Mouse (Mus musculus) liver, embryonic 12.5 days (tissue): ENCODE results near the gene Tssk2. TPM values are rescaled to one million over a fixed set of nuclear protein-coding genes. Genes with fewer than 3 reads are reported as not detected.
A peak's percentile ranks its signal among the peaks of the same experiment; 100 is the strongest.

Source experiments
- ATAC-seq: fragments of 200-750 bp; cut with Nextera tagmentation; 2 replicates; pipeline ENCODE4 v1.8.0; 2017; ENCODE audit warnings: moderate number of reproducible peaks, mild to moderate bottlenecking, moderate library complexity
- H3K27ac ChIP-seq: fragments of 300-500 bp; sonication (generic); 2 replicates; pipeline ENCODE4 v1.5.1; 2016; ENCODE audit warnings: mild to moderate bottlenecking
- H3K27me3 ChIP-seq: fragments of 300-500 bp; sonication (generic); replicated peaks from 2 replicates; pipeline ENCODE4 v1.6.1; 2016; ENCODE audit warnings: mild to moderate bottlenecking, moderate library complexity
- H3K36me3 ChIP-seq: fragments of 300-500 bp; sonication (generic); 2 replicates; pipeline ENCODE4 v1.6.1; 2016; ENCODE audit warnings: mild to moderate bottlenecking, moderate library complexity
- H3K4me1 ChIP-seq: fragments of 300-500 bp; sonication (generic); 2 replicates; pipeline ENCODE4 v1.6.1; 2016
- H3K4me2 ChIP-seq: fragments of 300-500 bp; sonication (generic); 2 replicates; pipeline ENCODE4 v1.6.1; 2016; ENCODE audit warnings: mild to moderate bottlenecking, moderate library complexity
- H3K4me3 ChIP-seq: fragments of 300-500 bp; sonication (generic); 2 replicates; pipeline ENCODE4 v1.5.1; 2016; ENCODE audit warnings: mild to moderate bottlenecking, moderate library complexity
- H3K9ac ChIP-seq: fragments of 300-500 bp; sonication (generic); 2 replicates; pipeline ENCODE4 v1.6.1; 2016; ENCODE audit warnings: mild to moderate bottlenecking, moderate library complexity
- H3K9me3 ChIP-seq: fragments of 300-500 bp; sonication (generic); replicated peaks from 2 replicates; pipeline ENCODE4 v1.6.1; 2016; ENCODE audit warnings: mild to moderate bottlenecking, moderate library complexity
- WGBS: fragments of 180-500 bp; shearing (Covaris S2); methylation state at CpG from one replicate; pipeline ENCODE4 v1.1.7; 2016; ENCODE audit not compliant: insufficient replicate concordance; 5-methylcytosine and 5-hydroxymethylcytosine counted together
- polyA plus RNA-seq: library from polyadenylated mRNA; unstranded; fragments of >200 nt; fragmentation: Nextera tagmentation; extraction: Ambion mirVana; gene quantifications from 2 replicates; pipeline ENCODE4 v1.2.1, GENCODE M21; 2016

Gene Tssk2
- polyA plus RNA-seq, 1 experiment from 2014 or later: not detected

GRCm38 (mm10) chr16:17933594-17934444 lies 35.4 kb downstream of the Tssk2 start:
- ATAC-seq: peak; percentile 77
- no peaks in the 10 kb centered on the region for H3K36me3 ChIP-seq
- peaks cover 53% of the 10 kb centered on the region for H3K4me1 ChIP-seq
- H3K9me3 ChIP-seq: no peaks in the 10 kb centered on the region
- H3K4me3 ChIP-seq: no peak overlapping the region
- 22% methylated on average over 9 of the region's 9 CpGs for WGBS
- peak overlapping the region; percentile 86 for H3K27ac ChIP-seq
- peak overlapping the region; percentile 25; the same call in 1 of the 2 replicates for H3K4me2 ChIP-seq
- H3K27me3 ChIP-seq: no peaks in the 10 kb centered on the region; the same call in 1 of the 2 replicates
- peak overlapping the region; percentile 33 for H3K9ac ChIP-seq

- Histone ChIP-seq H3K9me3 (no peaks in the 10 kb centered on the region), H3K27ac (peak overlapping the region; percentile 86), H3K36me3 (no peaks in the 10 kb centered on the region), H3K9ac (peak overlapping the region; percentile 33; the same call in 1 of the 2 replicates), H3K27me3 (no peaks in the 10 kb centered on the region; the same call in 1 of the 2 replicates), H3K4me2 (no peak overlapping the region), H3K4me3 (no peak overlapping the region), H3K4me1 (peaks cover 53% of the 10 kb centered on the region)
- 36% methylated on average over 3 of the region's 3 CpGs for WGBS
- ATAC-seq: no peak
These were observed 36.0 kb downstream of the Tssk2 start for GRCm38 (mm10) chr16:17934445-17934910.

GRCm38 (mm10) chr16:17936776-17937175 lies 38.3 kb downstream of the Tssk2 start:
- Histone ChIP-seq H3K4me1 (peaks cover 52% of the 10 kb centered on the region), H3K27me3 (no peaks in the 10 kb centered on the region; the same call in 1 of the 2 replicates), H3K9ac (no peak overlapping the region), H3K4me3 (no peak overlapping the region), H3K4me2 (no peak overlapping the region), H3K36me3 (no peaks in the 10 kb centered on the region), H3K9me3 (no peaks in the 10 kb centered on the region), H3K27ac (no peak overlapping the region)
- WGBS: 76% methylated on average over 10 of the region's 10 CpGs
- ATAC-seq: no peak

- H3K4me1 ChIP-seq: peaks cover 48% of the 10 kb centered on the region
- peak overlapping the region; percentile 57 for H3K4me2 ChIP-seq
- H3K4me3 ChIP-seq: no peak overlapping the region
- 0 out of 2 replicates have a peak overlapping the region, but pooled peaks have one; percentile 47 for H3K9ac ChIP-seq
- no peak for ATAC-seq
- H3K9me3 ChIP-seq: no peaks in the 10 kb centered on the region
- H3K36me3 ChIP-seq: no peaks in the 10 kb centered on the region
- 30% methylated on average over 7 of the region's 7 CpGs for WGBS
- no peaks in the 10 kb centered on the region; the same call in 1 of the 2 replicates for H3K27me3 ChIP-seq
- peak overlapping the region; percentile 87 for H3K27ac ChIP-seq
These were observed 39.8 kb downstream of the Tssk2 start for GRCm38 (mm10) chr16:17938187-17938586.

GRCm38 (mm10) chr16:17938821-17939220 lies 40.4 kb downstream of the Tssk2 start:
- Histone ChIP-seq H3K9me3 (no peaks in the 10 kb centered on the region), H3K36me3 (no peaks in the 10 kb centered on the region), H3K27me3 (no peaks in the 10 kb centered on the region; the same call in 1 of the 2 replicates), H3K4me2 (peak overlapping the region; percentile 57), H3K27ac (peak overlapping the region; percentile 87), H3K9ac (peak overlapping the region; percentile 47), H3K4me3 (no peak overlapping the region), H3K4me1 (peaks cover 41% of the 10 kb centered on the region)
- ATAC-seq: peak; percentile 89
- 7% methylated on average over 7 of the region's 7 CpGs for WGBS

GRCm38 (mm10) chr16:17939255-17939751 lies 40.9 kb downstream of the Tssk2 start:
- Histone ChIP-seq H3K4me1 (peaks cover 36% of the 10 kb centered on the region), H3K4me3 (no peak overlapping the region), H3K27me3 (no peaks in the 10 kb centered on the region; the same call in 1 of the 2 replicates), H3K36me3 (no peaks in the 10 kb centered on the region), H3K27ac (peak overlapping the region; percentile 87), H3K9ac (peak overlapping the region; percentile 47), H3K4me2 (peak overlapping the region; percentile 57), H3K9me3 (no peaks in the 10 kb centered on the region)
- peak; percentile 89 for ATAC-seq
- WGBS: 21% methylated on average over 9 of the region's 9 CpGs

- no peak for ATAC-seq
- peaks cover 12% of the 10 kb centered on the region for H3K4me1 ChIP-seq
- H3K27ac ChIP-seq: no peak overlapping the region
- no peaks in the 10 kb centered on the region for H3K9me3 ChIP-seq
- no peak overlapping the region for H3K4me2 ChIP-seq
- 63% methylated on average over 8 of the region's 8 CpGs for WGBS
- no peaks in the 10 kb centered on the region for H3K36me3 ChIP-seq
- H3K4me3 ChIP-seq: no peak overlapping the region
- H3K27me3 ChIP-seq: no peaks in the 10 kb centered on the region
- no peak overlapping the region for H3K9ac ChIP-seq
These were observed 45.0 kb downstream of the Tssk2 start for GRCm38 (mm10) chr16:17943466-17943865.

- Histone ChIP-seq H3K27ac (no peak overlapping the region), H3K9ac (no peak overlapping the region), H3K27me3 (0 out of 2 replicates have a peak, but pooled peaks cover 4% of the 10 kb centered on the region), H3K4me1 (no peaks in the 10 kb centered on the region), H3K4me3 (no peak overlapping the region), H3K9me3 (no peaks in the 10 kb centered on the region), H3K4me2 (no peak overlapping the region), H3K36me3 (no peaks in the 10 kb centered on the region)
- no peak for ATAC-seq
- WGBS: 52% methylated on average over 7 of the region's 7 CpGs
These were observed 46.8 kb downstream of the Tssk2 start for GRCm38 (mm10) chr16:17945081-17945831.

- Histone ChIP-seq H3K4me1 (0 out of 2 replicates have a peak, but pooled peaks cover 3% of the 10 kb centered on the region), H3K4me3 (no peak overlapping the region), H3K9ac (no peak overlapping the region), H3K36me3 (no peaks in the 10 kb centered on the region), H3K4me2 (no peak overlapping the region), H3K27ac (no peak overlapping the region), H3K9me3 (no peaks in the 10 kb centered on the region), H3K27me3 (0 out of 2 replicates have a peak, but pooled peaks cover 4% of the 10 kb centered on the region)
- no peak for ATAC-seq
- 40% methylated on average over 2 of the region's 2 CpGs for WGBS
These were observed 51.0 kb downstream of the Tssk2 start for GRCm38 (mm10) chr16:17949421-17949877.
